8 mouse cellular contexts compared by ENCODE assay signal in the genomic region with DNA sequence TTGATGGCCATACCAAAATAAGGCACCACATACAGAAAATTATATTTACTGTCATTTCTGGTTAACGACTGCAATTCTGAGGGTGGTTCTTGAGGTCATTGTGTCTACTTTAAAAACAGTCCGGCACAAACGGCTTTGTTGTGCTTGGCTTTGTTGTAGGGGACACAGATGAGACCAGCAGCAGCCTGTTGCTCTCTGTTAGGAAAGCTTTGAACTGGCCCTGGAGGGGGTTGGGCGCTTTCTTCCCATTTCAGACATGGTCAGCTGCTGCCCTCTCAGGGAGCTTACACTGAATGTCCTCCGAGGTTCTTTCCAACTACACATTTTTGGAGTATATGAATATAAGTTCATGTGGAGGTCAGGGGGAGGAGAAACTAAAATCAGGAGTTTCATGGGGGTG.
DNase-seq lines count a peak whose midpoint lies in the region; ATAC-seq and TF ChIP-seq lines count a peak whose summit lies in the region.

No protein-coding gene starts in this region.

- H3K9me3 ChIP-seq in kidney, postnatal 0 days (replicated peaks; ENCODE audit: low read length) = no peaks in the 10 kb centered on the region
- no peaks in the 10 kb centered on the region for H3K9me3 ChIP-seq in neural tube, embryonic 11.5 days (ENCODE audit: control insufficient read depth, low read length)

- WGBS in kidney, postnatal 0 days = 10% methylated on average over 5 of the region's 5 CpGs
- WGBS in neural tube, embryonic 11.5 days = 4% methylated on average over 5 of the region's 5 CpGs

- no peak overlapping the region for H3K4me2 ChIP-seq in kidney, postnatal 0 days (ENCODE audit: low read length)
- no peak overlapping the region for H3K4me2 ChIP-seq in neural tube, embryonic 11.5 days (ENCODE audit: low read depth)

- no peak overlapping the region for H3K4me3 ChIP-seq in kidney, postnatal 0 days (replicated peaks; ENCODE audit: low read depth, low read length)
- no peak overlapping the region for H3K4me3 ChIP-seq in neural tube, embryonic 11.5 days (ENCODE audit: low read depth, low read length)

- H3K27ac ChIP-seq in kidney, postnatal 0 days = no peak overlapping the region
- H3K27ac ChIP-seq in neural tube, embryonic 11.5 days (ENCODE audit: low read depth, low read length) = no peak overlapping the region

- intact Hi-C loops in left cerebral cortex, postnatal 4 days (cut with DNase I) = no loop called here

- no peak overlapping the region for H3K9ac ChIP-seq in kidney, postnatal 0 days (ENCODE audit: low read depth, low read length)
- H3K9ac ChIP-seq in neural tube, embryonic 11.5 days (ENCODE audit: low read length) = no peak overlapping the region

- peaks cover 11% of the 10 kb centered on the region for H3K4me1 ChIP-seq in kidney, postnatal 0 days (replicated peaks; ENCODE audit: insufficient read depth, low read length)
- H3K4me1 ChIP-seq in neural tube, embryonic 11.5 days (ENCODE audit: control insufficient read depth, insufficient read depth, low read length) = peaks cover 6% of the 10 kb centered on the region; the same call in 1 of the 2 replicates

- no peaks in the 10 kb centered on the region for H3K27me3 ChIP-seq in kidney, postnatal 0 days (ENCODE audit: insufficient read depth, low read length)
- no peaks in the 10 kb centered on the region for H3K27me3 ChIP-seq in neural tube, embryonic 11.5 days (ENCODE audit: control insufficient read depth, insufficient read depth, low read length)

- peak; percentile 55 for TF ChIP-seq CTCF in kidney, postnatal 0 days (IDR thresholded peaks at IDR 0.05; ENCODE audit: low read depth)

- DNase-seq in left cerebral cortex, postnatal 4 days = peak; percentile 60
- DNase-seq in left cerebral cortex, adult 11 months (ENCODE audit: low spot score) = no peak
- DNase-seq in brain, adult 2 months (ENCODE audit: low read depth, low spot score) = peak; percentile 31
- peak; percentile 61 for DNase-seq in heart, adult 8-10 months (ENCODE audit: low spot score)
- DNase-seq in kidney, postnatal 0 days (ENCODE audit: low spot score) = peak; percentile 94
- DNase-seq in neural tube, embryonic 11.5 days (ENCODE audit: low spot score) = peak; percentile 61
- no peak for DNase-seq in thymus, postnatal 10 days (ENCODE audit: low spot score in 2 of 2)
- no peak for DNase-seq in cerebellum, adult 8-10 months

- no peaks in the 10 kb centered on the region for H3K36me3 ChIP-seq in kidney, postnatal 0 days (ENCODE audit: insufficient read depth, low read length)
- no peaks in the 10 kb centered on the region for H3K36me3 ChIP-seq in neural tube, embryonic 11.5 days (ENCODE audit: control insufficient read depth, insufficient read depth, low read length)

- ATAC-seq in kidney, postnatal 0 days (replicated peaks; ENCODE audit: low FRiP score, low read depth) = peak; percentile 72; the same call in 1 of the 2 replicates
- no peak; the same call in 1 of the 2 replicates for ATAC-seq in neural tube, embryonic 11.5 days (ENCODE audit: insufficient read depth, low FRiP score, low TSS enrichment)

Comparison
In these comparisons a context has a peak if more than half of its experiments do, and no peak if none do; other contexts are left out.
1. DNase-seq: peak in left cerebral cortex, postnatal 4 days (single experiment), brain, adult 2 months (single experiment), heart, adult 8-10 months (single experiment), kidney, postnatal 0 days (single experiment) and neural tube, embryonic 11.5 days (single experiment); none in left cerebral cortex, adult 11 months (single experiment), thymus, postnatal 10 days (0 of 2) and cerebellum, adult 8-10 months (single experiment).